Mouse (Mus musculus) hindbrain, embryonic 14.5 days (tissue): Measurements from ENCODE around the gene Olfr221. TPM values are rescaled to one million over a fixed set of nuclear protein-coding genes. Genes with fewer than 3 reads are reported as not detected.
"Not testable (repeated sequence)": the region's sequence is repeated elsewhere in the genome, so short reads cannot be mapped to it uniquely, and the experiment has no call there.

ENCODE experiments used
- ATAC-seq: fragments of 200-750 bp; cut with Nextera tagmentation; 2 replicates; pipeline ENCODE4 v1.8.0; 2017; ENCODE audit warnings: moderate number of reproducible peaks, mild to moderate bottlenecking, moderate TSS enrichment, moderate library complexity; ENCODE audit not compliant: low FRiP score
- DNase-seq: peaks from one replicate; pipeline ENCODE4 v3.0.0-alpha.2; 2015; ENCODE audit warnings: low spot score
- H3K27ac ChIP-seq: fragments of 300-500 bp; sonication (generic); 2 replicates; pipeline ENCODE4 v1.5.1; 2014; ENCODE audit warnings: mild to moderate bottlenecking, moderate library complexity
- H3K27me3 ChIP-seq: fragments of 300-500 bp; sonication (generic); 2 replicates; pipeline ENCODE4 v1.6.1; 2014; ENCODE audit warnings: mild to moderate bottlenecking, low read length, mixed read lengths; ENCODE audit not compliant: control insufficient read depth, insufficient read depth
- H3K36me3 ChIP-seq: fragments of 300-500 bp; sonication (generic); replicated peaks from 2 replicates; pipeline ENCODE4 v1.6.1; 2014; ENCODE audit not compliant: control insufficient read depth, insufficient read depth
- H3K4me1 ChIP-seq: fragments of 300-500 bp; sonication (generic); replicated peaks from 2 replicates; pipeline ENCODE4 v1.6.1; 2014; ENCODE audit warnings: antibody characterized with exemption, low read length, mixed read lengths; ENCODE audit not compliant: control insufficient read depth, insufficient read depth
- H3K4me2 ChIP-seq: fragments of 300-500 bp; sonication (generic); replicated peaks from 2 replicates; pipeline ENCODE4 v1.6.1; 2014; ENCODE audit warnings: mild to moderate bottlenecking, moderate library complexity
- H3K4me3 ChIP-seq: fragments of 300-500 bp; sonication (generic); replicated peaks from 2 replicates; pipeline ENCODE4 v1.5.1; 2014; ENCODE audit warnings: mild to moderate bottlenecking, low read length
- H3K9ac ChIP-seq: fragments of 300-500 bp; sonication (generic); 2 replicates; pipeline ENCODE4 v1.6.1; 2014
- H3K9me3 ChIP-seq: fragments of 300-500 bp; sonication (generic); 2 replicates; pipeline ENCODE4 v1.6.1; 2016; ENCODE audit warnings: low read length; ENCODE audit not compliant: control insufficient read depth
- WGBS: fragments of 180-500 bp; shearing (Covaris S2); extraction: QIAGEN DNeasy Blood & Tissue Kit; methylation state at CpG from one replicate; pipeline ENCODE4 v1.1.7; 2014; 5-methylcytosine and 5-hydroxymethylcytosine counted together
- polyA plus RNA-seq: library from polyadenylated mRNA; unstranded; fragments of >200 nt; fragmentation: Nextera tagmentation; extraction: Ambion mirVana; gene quantifications from 2 replicates; pipeline ENCODE4 v1.2.1, GENCODE M21; 2014

Gene Olfr221
- not detected in 2 replicates for polyA plus RNA-seq

DNA sequence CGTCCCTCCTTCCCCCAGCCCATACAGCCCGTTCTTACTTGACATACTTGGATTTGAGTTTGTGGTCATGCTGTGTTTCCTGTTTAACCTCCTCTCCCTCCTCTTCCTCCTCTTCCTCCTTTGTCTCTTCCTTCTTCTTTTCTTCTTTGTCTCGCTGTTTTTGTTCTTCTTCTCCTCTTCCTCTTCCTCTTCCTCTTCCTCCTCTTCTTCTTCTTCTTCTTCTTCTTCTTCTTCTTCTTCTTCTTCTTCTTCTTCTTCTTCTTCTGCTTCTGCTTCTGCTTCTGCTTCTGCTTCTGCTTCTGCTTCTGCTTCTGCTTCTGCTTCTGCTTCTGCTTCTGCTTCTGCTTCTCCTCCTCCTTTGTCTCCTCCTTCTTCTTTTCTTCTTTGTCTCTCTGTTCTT, at the start of gene Olfr221:
Gene Olfr221, minus strand, starts transcription at position 101 of the 400 bp plus-strand sequence.
- not testable (repeated sequence) for H3K4me2 ChIP-seq, H3K27ac ChIP-seq, H3K36me3 ChIP-seq, DNase-seq, H3K9me3 ChIP-seq, H3K4me3 ChIP-seq, H3K9ac ChIP-seq, H3K4me1 ChIP-seq, H3K27me3 ChIP-seq, ATAC-seq
- 65% methylated on average over 3 of the region's 3 CpGs for WGBS

DNA sequence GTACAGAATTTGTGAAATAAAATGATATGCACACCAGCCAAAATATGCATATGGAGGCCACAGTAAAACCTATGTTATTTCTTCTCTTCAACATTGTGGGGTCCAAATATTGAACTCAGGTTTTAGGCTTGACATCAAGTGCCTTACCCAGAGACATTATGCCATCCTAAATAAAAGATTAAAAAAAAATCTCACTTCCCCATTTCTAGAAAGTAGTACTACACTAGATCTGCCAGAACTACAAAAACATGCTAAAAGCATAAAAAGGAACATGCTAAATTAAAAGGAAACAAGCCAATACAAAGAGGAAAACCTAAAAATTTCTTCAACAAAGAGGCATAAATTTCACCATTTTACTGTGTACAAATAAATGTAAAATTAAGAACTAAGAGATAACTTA, 40.8 kb upstream of the Olfr221 start:
- ATAC-seq, result no peak
- Histone ChIP-seq H3K9me3 (no peaks in the 10 kb centered on the region), H3K4me3 (no peak overlapping the region), H3K4me2 (no peak overlapping the region), H3K9ac (no peak overlapping the region), H3K4me1 (no peaks in the 10 kb centered on the region), H3K36me3 (peaks cover 69% of the 10 kb centered on the region), H3K27ac (no peak overlapping the region), H3K27me3 (no peaks in the 10 kb centered on the region)
- DNase-seq, result no peak

DNA sequence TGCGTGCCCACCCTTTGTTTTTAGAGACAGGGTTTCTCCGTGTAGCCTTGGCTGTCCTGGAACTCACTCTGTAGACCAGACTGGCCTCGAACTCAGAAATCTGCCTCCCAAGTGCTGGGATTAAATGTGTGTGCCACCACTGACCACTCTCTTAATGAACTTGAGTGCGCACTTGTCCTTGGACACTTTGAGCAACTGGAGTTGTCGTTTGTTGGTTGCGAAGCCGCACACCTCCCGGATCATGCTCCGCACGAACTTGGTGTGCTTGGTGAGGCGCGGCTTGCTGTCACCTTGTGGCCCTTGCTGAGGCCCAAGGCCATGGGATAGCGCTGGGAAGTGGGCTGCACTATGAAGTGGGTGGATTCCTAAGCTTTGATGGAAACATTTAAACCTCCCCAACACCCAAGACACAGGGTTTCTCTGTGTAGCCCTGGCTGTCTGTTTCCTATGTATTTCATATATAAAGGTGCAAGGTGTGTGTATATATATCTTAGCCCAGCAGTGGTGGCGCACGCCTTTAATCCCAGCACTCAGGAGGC, 29.4 kb upstream of the Olfr221 start:
- no peak for ATAC-seq
- DNase-seq, result no peak
- Histone ChIP-seq H3K9me3 (no peaks in the 10 kb centered on the region), H3K4me2 (no peak overlapping the region), H3K36me3 (peaks cover 64% of the 10 kb centered on the region), H3K4me3 (no peak overlapping the region), H3K27ac (no peak overlapping the region), H3K9ac (no peak overlapping the region), H3K4me1 (no peaks in the 10 kb centered on the region), H3K27me3 (no peaks in the 10 kb centered on the region)
- 95% methylated on average over 15 of the region's 15 CpGs for WGBS

DNA sequence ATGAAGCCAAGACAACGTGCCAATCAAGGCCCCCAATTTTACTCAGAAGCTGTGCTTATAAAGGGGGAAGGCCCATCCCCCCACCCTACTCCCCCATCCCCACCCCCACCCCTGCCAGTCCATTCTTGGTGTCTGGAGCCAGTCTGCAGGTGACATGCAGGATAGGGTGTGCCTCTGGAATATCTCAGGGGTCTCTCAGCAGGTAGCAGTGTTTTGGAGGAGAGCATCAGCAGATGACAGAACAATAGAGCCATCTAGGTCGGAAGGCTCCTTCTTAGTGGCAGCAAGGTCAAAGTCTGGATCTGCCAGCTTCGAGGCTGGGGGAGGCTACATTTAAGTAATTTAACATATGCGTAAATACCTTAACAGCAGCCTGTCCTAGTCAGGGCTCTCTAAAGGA, 23.9 kb upstream of the Olfr221 start:
- Histone ChIP-seq H3K4me2 (no peak overlapping the region), H3K4me1 (no peaks in the 10 kb centered on the region), H3K27me3 (no peaks in the 10 kb centered on the region), H3K4me3 (no peak overlapping the region), H3K27ac (no peak overlapping the region), H3K36me3 (peaks cover 9% of the 10 kb centered on the region), H3K9me3 (no peaks in the 10 kb centered on the region), H3K9ac (no peak overlapping the region)
- WGBS, result 61% methylated on average over 4 of the region's 4 CpGs
- DNase-seq, result no peak
- no peak for ATAC-seq

DNA sequence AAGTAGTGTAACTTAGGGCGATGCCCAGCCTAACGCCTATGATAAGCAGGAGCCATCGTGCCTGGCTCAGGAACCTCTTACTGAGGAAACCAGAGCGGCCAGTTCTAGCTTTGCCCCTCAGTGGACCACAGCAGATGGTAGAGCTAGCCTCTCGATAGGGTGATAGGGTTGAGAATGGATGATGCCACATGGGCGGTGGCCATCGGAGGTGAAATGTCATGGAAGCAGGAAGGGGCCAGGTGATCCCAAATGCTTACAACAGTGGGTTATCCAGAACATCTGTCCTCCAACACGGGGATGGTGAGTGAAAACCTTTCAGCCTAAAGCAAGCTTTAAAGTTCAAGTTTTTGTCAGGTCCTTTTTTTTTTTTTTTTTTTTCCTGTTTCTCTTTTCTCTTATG, 19.5 kb upstream of the Olfr221 start:
- Histone ChIP-seq H3K4me1 (no peaks in the 10 kb centered on the region), H3K4me2 (no peak overlapping the region), H3K27ac (no peak overlapping the region), H3K9me3 (no peaks in the 10 kb centered on the region), H3K4me3 (no peak overlapping the region), H3K9ac (no peak overlapping the region), H3K27me3 (no peaks in the 10 kb centered on the region), H3K36me3 (no peaks in the 10 kb centered on the region)
- DNase-seq, result no peak
- WGBS, result 90% methylated on average over 8 of the region's 8 CpGs
- ATAC-seq, result no peak

DNA sequence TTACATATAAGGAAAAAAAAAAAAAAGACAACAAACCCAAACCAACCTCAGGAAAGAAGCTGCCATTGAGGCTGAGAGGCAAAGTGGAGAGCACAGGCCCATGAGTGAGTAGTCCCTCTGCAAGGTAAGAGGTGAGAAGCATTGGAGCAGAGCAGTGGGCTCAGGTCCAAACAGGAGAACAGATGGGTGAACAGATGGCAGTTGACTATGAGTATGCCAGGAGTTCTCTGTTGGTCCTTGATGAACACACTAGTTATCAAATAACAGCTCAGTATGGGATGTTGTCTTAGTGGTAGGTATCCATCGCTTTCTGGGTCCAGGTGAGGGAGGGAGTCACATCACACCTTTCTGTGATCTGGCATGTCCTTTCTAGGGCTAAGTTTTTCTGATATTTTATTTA, 18.5 kb upstream of the Olfr221 start:
- no peak for ATAC-seq
- Histone ChIP-seq H3K9me3 (no peaks in the 10 kb centered on the region), H3K27me3 (no peaks in the 10 kb centered on the region), H3K9ac (no peak overlapping the region), H3K4me2 (no peak overlapping the region), H3K36me3 (no peaks in the 10 kb centered on the region), H3K4me1 (no peaks in the 10 kb centered on the region), H3K4me3 (no peak overlapping the region), H3K27ac (no peak overlapping the region)
- WGBS, result 69% methylated on average over 1 of the region's 1 CpGs
- DNase-seq, result no peak

DNA sequence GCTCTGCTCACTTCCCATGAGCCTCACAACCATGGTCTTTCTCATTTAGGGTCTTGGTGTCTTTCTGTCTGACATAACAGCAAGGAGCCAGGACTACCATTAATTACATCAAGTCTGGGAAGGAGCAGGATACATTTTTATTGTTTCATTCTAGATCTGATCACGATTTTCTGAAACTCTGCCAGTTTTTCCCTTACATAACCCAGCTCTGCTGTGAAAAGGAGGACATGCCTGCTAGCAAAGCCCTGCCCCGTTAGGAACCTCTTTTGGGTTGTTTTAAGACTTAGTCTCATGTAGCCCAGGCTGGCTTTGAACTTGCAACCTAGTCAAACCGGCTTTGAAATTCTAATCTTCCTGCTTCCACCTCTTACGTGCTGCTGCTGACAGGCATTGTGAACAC, 17.7 kb upstream of the Olfr221 start:
- H3K4me2 ChIP-seq, result no peak overlapping the region
- H3K9ac ChIP-seq, result no peak overlapping the region
- H3K9me3 ChIP-seq, result no peaks in the 10 kb centered on the region
- no peak overlapping the region for H3K27ac ChIP-seq
- no peaks in the 10 kb centered on the region for H3K4me1 ChIP-seq
- 64% methylated on average over 4 of the region's 4 CpGs for WGBS
- no peak for DNase-seq
- no peak for ATAC-seq
- H3K27me3 ChIP-seq, result no peaks in the 10 kb centered on the region
- no peak overlapping the region for H3K4me3 ChIP-seq
- no peaks in the 10 kb centered on the region for H3K36me3 ChIP-seq

DNA sequence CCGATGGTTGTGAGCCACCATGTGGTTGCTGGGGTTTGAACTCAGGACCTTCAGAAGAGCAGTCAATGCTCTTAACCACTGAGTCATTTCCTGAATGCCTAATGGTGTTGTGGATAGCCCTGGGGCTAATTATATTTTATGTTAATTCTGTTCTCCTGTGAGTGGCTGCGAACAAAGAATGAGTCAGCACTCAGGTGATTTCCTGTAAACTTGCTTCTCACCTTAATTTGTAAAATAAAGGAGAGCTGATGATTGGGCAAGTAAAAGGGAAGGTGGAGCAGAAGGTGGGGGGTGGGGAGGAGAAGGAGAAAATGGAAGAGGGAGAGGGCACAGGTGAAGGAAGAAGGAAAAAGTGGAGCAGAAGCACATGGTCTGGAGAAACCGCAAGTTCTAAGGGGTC, 10.5 kb upstream of the Olfr221 start:
- not testable (repeated sequence) for H3K27me3 ChIP-seq
- WGBS, result 90% methylated on average over 3 of the region's 3 CpGs

DNA sequence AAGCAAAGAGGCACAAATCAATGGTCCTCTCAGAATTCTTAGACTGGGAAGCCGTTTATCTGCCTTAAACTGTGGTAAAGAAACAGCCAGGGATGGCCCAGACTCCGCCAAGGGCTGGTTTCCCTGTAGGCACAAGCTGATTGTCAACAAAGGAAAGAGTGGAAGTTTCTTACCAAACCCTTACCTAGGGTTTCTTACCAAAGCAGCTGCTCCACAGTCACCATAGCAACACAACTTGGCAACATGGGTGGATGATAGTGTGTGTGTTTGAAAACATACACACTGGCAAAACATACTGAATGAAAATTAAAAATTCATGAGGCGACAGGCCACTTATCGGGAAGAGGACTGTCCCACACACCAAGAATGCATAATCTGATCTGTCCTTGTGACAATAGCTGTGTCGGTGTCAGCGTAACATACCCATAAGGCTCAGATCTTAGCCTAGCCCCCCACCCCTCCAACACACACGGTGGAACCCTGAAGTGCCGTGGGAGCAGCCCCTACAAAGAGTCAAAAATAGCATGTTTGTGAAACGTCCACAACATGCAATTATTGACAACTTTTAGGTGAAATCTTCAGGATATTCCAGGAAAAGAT, 3.8 kb upstream of the Olfr221 start:
- 39% methylated on average over 9 of the region's 9 CpGs for WGBS
- Histone ChIP-seq H3K9me3 (no peaks in the 10 kb centered on the region), H3K4me3 (no peak overlapping the region), H3K9ac (no peak overlapping the region), H3K36me3 (no peaks in the 10 kb centered on the region), H3K4me2 (no peak overlapping the region), H3K27me3 (no peaks in the 10 kb centered on the region), H3K27ac (no peak overlapping the region), H3K4me1 (no peaks in the 10 kb centered on the region; the same call in 1 of the 2 replicates)
- DNase-seq (no peak), ATAC-seq (no peak)

More for the DNA sequence above, 10.5 kb upstream of the Olfr221 start:
- not testable (repeated sequence) for H3K9ac ChIP-seq, H3K27ac ChIP-seq, ATAC-seq, H3K9me3 ChIP-seq, DNase-seq, H3K4me3 ChIP-seq, H3K36me3 ChIP-seq, H3K4me1 ChIP-seq, H3K4me2 ChIP-seq
